Mouse (Mus musculus): ENCODE measurements around the gene Armc2.

GRCm38 (mm10) chr10:41939090-41939489, 79.2 kb downstream of the Armc2 start:
- TF ChIP-seq CTCF (IDR thresholded peaks at IDR 0.05; ENCODE audit: low read depth) (no peak), EP300 (IDR thresholded peaks at IDR 0.05; ENCODE audit: low read depth) (no peak)

All from liver, postnatal 0 days (tissue).